Mouse (Mus musculus): Measurements from ENCODE around the gene Alcam. TPM values are rescaled to one million over a fixed set of nuclear protein-coding genes. Genes with fewer than 3 reads are reported as not detected.

The Alcam gene
- polyA plus RNA-seq, 1 experiment: 6.9 TPM

DNA sequence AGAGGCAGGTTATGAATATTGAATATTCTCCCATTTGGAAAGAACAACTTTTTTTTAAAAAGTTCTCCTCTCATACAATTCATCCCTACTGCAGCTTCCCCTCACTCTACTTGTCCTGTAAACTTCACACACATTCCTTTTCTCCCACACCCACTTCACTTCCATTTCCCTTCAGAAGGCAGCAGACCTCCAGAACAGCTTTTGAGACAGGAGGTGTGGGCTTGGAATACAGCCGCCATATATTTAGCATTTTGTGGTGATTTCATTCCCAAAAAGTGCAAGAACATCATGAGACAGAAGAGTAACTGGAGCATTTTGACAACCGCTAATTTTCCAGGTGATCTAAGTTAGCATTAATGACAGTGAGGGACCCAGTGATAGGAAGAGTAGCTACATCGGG lies 47.8 kb downstream of the Alcam start:
- TF ChIP-seq POLR2A (IDR thresholded peaks at IDR 0.05; ENCODE audit: low read depth, low read length): no peak
- TF ChIP-seq CTCF (conservative IDR thresholded peaks at IDR 0.05; ENCODE audit: insufficient read depth, insufficient read length, low read depth, low read length): no peak
- no peaks in the 10 kb centered on the region for H3K27me3 ChIP-seq (replicated peaks; ENCODE audit: control insufficient read depth, insufficient read depth, low read length)
- H3K4me1 ChIP-seq (ENCODE audit: control insufficient read depth, insufficient read depth, low read length): no peaks in the 10 kb centered on the region
- H3K27ac ChIP-seq (ENCODE audit: insufficient read depth, low read depth, low read length): no peak overlapping the region
- DNase-seq: no peak
- 94% methylated on average over 3 of the region's 3 CpGs for WGBS
- H3K4me3 ChIP-seq (ENCODE audit: insufficient read depth, low read depth, low read length): no peak overlapping the region
- H3K36me3 ChIP-seq (ENCODE audit: control insufficient read depth, insufficient read depth, low read length): no peaks in the 10 kb centered on the region

DNA sequence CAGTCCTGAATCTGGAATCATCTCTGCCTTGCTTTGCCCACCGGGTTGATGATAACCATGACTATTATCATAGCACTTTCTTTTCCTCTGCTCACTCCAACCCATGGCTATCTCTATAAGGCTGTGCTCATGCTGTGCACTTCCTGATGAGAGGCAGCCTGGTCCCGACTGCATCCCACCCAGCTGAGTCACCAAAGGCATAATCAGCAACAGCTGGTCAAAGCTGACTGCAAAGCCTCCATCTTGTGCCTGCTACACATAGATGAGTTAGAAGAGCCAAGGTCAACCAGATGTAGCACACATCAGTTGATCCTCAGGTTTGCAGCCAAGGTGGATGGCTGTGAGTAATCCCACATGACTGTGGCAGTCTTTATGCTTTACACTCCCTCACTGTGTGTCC lies 48.6 kb downstream of the Alcam start:
- no peaks in the 10 kb centered on the region for H3K36me3 ChIP-seq (ENCODE audit: control insufficient read depth, insufficient read depth, low read length)
- H3K4me1 ChIP-seq (ENCODE audit: control insufficient read depth, insufficient read depth, low read length): no peaks in the 10 kb centered on the region
- TF ChIP-seq CTCF (conservative IDR thresholded peaks at IDR 0.05; ENCODE audit: insufficient read depth, insufficient read length, low read depth, low read length) (no peak), POLR2A (IDR thresholded peaks at IDR 0.05; ENCODE audit: low read depth, low read length) (no peak)
- no peak overlapping the region for H3K27ac ChIP-seq (ENCODE audit: insufficient read depth, low read depth, low read length)
- H3K27me3 ChIP-seq (replicated peaks; ENCODE audit: control insufficient read depth, insufficient read depth, low read length): no peaks in the 10 kb centered on the region
- H3K4me3 ChIP-seq (ENCODE audit: insufficient read depth, low read depth, low read length): no peak overlapping the region
- 88% methylated on average over 2 of the region's 2 CpGs for WGBS
- DNase-seq: no peak

DNA sequence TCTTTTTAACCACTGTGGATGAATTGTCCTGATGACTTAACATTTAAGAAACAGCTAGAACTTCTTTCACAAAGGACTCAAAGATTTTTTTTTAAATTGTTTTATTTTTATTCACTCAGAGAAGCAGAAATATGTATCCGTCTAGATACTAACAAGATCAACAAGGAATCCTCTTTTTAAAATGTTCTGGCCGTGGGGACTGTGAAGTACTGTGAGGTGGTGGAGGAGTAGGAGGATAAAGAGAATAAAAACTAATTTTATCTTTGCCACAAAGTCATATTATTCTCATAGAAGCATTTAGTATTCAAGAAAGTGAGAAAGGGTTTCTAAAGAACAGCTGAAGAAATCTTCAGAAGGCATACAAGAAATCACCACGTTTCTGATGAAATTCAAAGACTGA lies 54.8 kb downstream of the Alcam start:
- TF ChIP-seq CTCF (conservative IDR thresholded peaks at IDR 0.05; ENCODE audit: insufficient read depth, insufficient read length, low read depth, low read length) (no peak), POLR2A (IDR thresholded peaks at IDR 0.05; ENCODE audit: low read depth, low read length) (no peak)
- no peaks in the 10 kb centered on the region for H3K4me1 ChIP-seq (ENCODE audit: control insufficient read depth, insufficient read depth, low read length)
- H3K27ac ChIP-seq (ENCODE audit: insufficient read depth, low read depth, low read length): no peak overlapping the region
- 81% methylated on average over 3 of the region's 3 CpGs for WGBS
- H3K4me3 ChIP-seq (ENCODE audit: insufficient read depth, low read depth, low read length): no peak overlapping the region
- no peak for DNase-seq
- H3K27me3 ChIP-seq (replicated peaks; ENCODE audit: control insufficient read depth, insufficient read depth, low read length): no peaks in the 10 kb centered on the region
- no peaks in the 10 kb centered on the region for H3K36me3 ChIP-seq (ENCODE audit: control insufficient read depth, insufficient read depth, low read length)

DNA sequence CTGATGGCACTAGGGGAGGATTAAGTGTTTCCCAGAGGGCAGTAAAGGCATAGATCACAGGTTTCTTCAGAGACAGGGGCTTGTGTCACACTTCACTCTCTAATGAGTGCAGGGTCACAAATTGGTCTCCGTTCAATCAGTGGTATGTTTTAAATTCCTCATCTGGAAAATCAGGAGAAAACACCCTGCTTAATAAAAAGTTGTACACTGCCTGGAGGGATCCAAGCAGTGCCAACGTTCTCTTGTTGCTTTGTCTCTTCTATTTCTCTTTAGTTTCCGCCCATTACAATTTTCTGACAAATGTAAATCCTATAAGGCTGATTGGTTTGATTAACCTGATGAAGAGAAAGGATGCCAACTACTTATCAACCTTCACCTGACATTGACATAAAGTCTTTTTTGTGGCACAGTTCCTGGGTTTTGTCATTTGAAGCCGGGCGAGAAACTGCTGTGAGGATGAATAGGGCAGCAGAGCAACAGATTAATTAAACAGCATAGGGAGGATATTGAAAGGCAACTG lies 67.0 kb downstream of the Alcam start:
- no peak overlapping the region for H3K4me3 ChIP-seq (ENCODE audit: insufficient read depth, low read depth, low read length)
- no peaks in the 10 kb centered on the region for H3K27me3 ChIP-seq (replicated peaks; ENCODE audit: control insufficient read depth, insufficient read depth, low read length)
- H3K4me1 ChIP-seq (ENCODE audit: control insufficient read depth, insufficient read depth, low read length): no peaks in the 10 kb centered on the region
- no peak overlapping the region for H3K27ac ChIP-seq (ENCODE audit: insufficient read depth, low read depth, low read length)
- no peak for DNase-seq
- no peak for TF ChIP-seq POLR2A (IDR thresholded peaks at IDR 0.05; ENCODE audit: low read depth, low read length)
- TF ChIP-seq CTCF (conservative IDR thresholded peaks at IDR 0.05; ENCODE audit: insufficient read depth, insufficient read length, low read depth, low read length): no peak
- no peaks in the 10 kb centered on the region for H3K36me3 ChIP-seq (ENCODE audit: control insufficient read depth, insufficient read depth, low read length)
- 67% methylated on average over 5 of the region's 5 CpGs for WGBS

DNA sequence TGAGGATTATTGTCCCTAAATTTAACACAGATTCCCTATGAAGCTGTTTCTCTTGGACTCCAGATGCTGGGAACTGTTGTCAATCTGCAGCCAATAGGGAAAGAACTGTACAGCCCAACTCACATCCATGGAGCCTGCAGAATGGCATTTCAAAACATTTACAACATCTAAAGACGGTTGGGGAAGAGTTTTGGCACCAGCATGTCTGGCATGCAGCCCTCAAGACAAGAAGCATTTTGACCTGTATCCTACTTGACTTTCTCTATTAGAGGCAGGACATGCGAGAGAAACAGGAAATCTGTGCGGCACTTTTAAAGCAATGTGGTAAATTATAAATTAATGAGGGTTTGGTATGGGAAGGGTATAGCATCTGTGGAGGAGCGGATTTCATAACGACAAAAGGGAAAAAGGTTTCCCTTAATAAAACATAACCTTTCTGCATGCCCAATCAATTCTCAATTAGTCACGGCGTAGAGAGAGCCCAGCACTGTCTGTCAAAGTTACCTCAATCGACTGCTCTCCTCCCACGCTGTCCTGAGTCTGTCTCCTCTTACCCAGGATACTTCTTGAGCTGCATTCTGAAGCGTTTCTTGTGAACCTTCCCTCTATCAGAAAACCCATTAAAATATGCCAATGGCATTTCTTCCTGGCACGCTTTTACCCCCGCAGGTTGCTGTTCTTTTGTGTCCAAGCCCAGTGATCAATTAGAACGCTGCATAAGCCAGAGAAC lies 70.3 kb downstream of the Alcam start:
- no peak overlapping the region for H3K27ac ChIP-seq (ENCODE audit: insufficient read depth, low read depth, low read length)
- no peaks in the 10 kb centered on the region for H3K4me1 ChIP-seq (ENCODE audit: control insufficient read depth, insufficient read depth, low read length)
- no peak for DNase-seq
- no peaks in the 10 kb centered on the region for H3K36me3 ChIP-seq (ENCODE audit: control insufficient read depth, insufficient read depth, low read length)
- WGBS: 33% methylated on average over 13 of the region's 13 CpGs
- no peak overlapping the region for H3K4me3 ChIP-seq (ENCODE audit: insufficient read depth, low read depth, low read length)
- no peak for TF ChIP-seq CTCF (conservative IDR thresholded peaks at IDR 0.05; ENCODE audit: insufficient read depth, insufficient read length, low read depth, low read length)
- no peak for TF ChIP-seq POLR2A (IDR thresholded peaks at IDR 0.05; ENCODE audit: low read depth, low read length)
- H3K27me3 ChIP-seq (replicated peaks; ENCODE audit: control insufficient read depth, insufficient read depth, low read length): no peaks in the 10 kb centered on the region

DNA sequence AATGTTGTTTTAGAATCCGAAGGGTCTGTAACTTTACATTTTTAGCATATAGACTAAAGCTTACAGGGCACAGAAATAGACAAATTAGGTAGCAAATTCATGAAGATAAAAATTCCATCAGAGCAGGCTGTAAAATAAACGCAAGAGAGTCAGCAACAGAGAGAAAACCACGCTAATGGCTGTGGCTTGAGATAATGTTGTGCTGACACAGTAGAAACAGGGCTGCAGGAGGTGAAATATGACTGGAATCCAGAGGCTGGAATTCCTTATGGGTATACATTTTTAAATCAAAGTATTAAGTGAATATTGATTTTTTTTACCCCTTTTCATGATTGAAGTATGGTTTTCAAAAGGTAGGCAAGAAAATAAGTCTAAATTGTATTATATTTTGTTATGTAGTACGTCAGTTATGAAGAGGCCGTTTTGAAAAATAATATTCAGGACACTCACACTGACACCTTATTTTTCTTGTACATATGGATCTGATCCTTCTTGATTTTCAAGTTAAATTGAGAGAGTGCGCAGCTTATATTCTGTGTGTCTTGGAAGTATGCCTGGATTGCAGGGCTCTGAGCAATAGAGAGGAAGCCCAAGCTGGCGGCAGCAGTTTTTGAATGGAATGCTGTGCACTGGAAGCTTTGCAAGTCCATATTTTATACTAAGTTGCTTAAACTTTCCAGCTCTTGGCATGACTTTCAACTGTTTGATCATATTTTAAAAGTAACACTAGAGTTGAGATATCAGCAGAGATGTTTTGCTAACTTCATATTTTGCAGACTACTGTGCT lies 74.9 kb downstream of the Alcam start:
- DNase-seq: no peak
- H3K27me3 ChIP-seq (replicated peaks; ENCODE audit: control insufficient read depth, insufficient read depth, low read length): no peaks in the 10 kb centered on the region
- no peak overlapping the region for H3K4me3 ChIP-seq (ENCODE audit: insufficient read depth, low read depth, low read length)
- no peaks in the 10 kb centered on the region for H3K36me3 ChIP-seq (ENCODE audit: control insufficient read depth, insufficient read depth, low read length)
- no peaks in the 10 kb centered on the region for H3K4me1 ChIP-seq (ENCODE audit: control insufficient read depth, insufficient read depth, low read length)
- WGBS: 68% methylated on average over 7 of the region's 7 CpGs
- H3K27ac ChIP-seq (ENCODE audit: insufficient read depth, low read depth, low read length): no peak overlapping the region
- TF ChIP-seq POLR2A (IDR thresholded peaks at IDR 0.05; ENCODE audit: low read depth, low read length) (no peak), CTCF (conservative IDR thresholded peaks at IDR 0.05; ENCODE audit: insufficient read depth, insufficient read length, low read depth, low read length) (no peak)

DNA sequence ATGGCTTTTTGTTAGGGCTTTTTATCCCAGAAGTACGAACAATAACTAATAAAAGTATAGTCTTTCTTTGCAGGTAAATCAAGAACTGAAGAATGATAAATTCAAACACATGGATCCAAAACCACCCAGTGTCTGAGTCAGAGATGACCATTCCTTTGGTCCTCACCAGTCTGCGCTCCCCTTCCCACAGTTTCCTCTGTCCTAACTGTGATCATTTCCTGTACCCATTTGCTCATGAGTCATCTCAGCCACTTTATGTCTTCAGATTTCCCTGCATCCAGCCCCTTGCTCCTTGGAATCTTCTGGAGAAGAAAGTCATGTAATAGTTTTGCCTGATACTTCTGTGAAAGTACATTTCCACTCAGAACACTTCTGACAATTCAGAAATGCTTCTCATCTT lies 77.0 kb downstream of the Alcam start:
- 95% methylated on average over 2 of the region's 2 CpGs for WGBS
- H3K4me3 ChIP-seq (ENCODE audit: insufficient read depth, low read depth, low read length): no peak overlapping the region
- no peaks in the 10 kb centered on the region for H3K36me3 ChIP-seq (ENCODE audit: control insufficient read depth, insufficient read depth, low read length)
- no peak overlapping the region for H3K27ac ChIP-seq (ENCODE audit: insufficient read depth, low read depth, low read length)
- no peak for DNase-seq
- TF ChIP-seq CTCF (conservative IDR thresholded peaks at IDR 0.05; ENCODE audit: insufficient read depth, insufficient read length, low read depth, low read length) (no peak), POLR2A (IDR thresholded peaks at IDR 0.05; ENCODE audit: low read depth, low read length) (no peak)
- no peaks in the 10 kb centered on the region for H3K4me1 ChIP-seq (ENCODE audit: control insufficient read depth, insufficient read depth, low read length)
- H3K27me3 ChIP-seq (replicated peaks; ENCODE audit: control insufficient read depth, insufficient read depth, low read length): no peaks in the 10 kb centered on the region

Measured in kidney, adult 2 months (tissue).